35 mouse cellular contexts compared by ENCODE assay signal in genomic region chr10:102623895-102624294, GRCm38 (mm10).
"Had no signal": no experiment of that assay in that cellular context is flagged by ENCODE, and none has a peak within 500 bp of the region (broad histone marks: within the 10 kb centered on the region; RNA-seq: fewer than 3 reads in every experiment).

No protein-coding gene starts in this region.

- ATAC-seq: hindbrain, embryonic 16.5 days; hindbrain, postnatal 0 days; inflammation-experienced regulatory T-cells, adult 6 months; intestine, embryonic 15.5 days; intestine, embryonic 16.5 days; intestine, postnatal 0 days had no signal

- H3K36me3 ChIP-seq: heart, embryonic 10.5 days; heart, embryonic 12.5 days; heart, embryonic 13.5 days; heart, embryonic 15.5 days; hindbrain, embryonic 10.5 days; hindbrain, embryonic 12.5 days; hindbrain, embryonic 13.5 days; hindbrain, embryonic 15.5 days; intestine, embryonic 15.5 days; kidney, embryonic 15.5 days had no signal

- H3K4me2 ChIP-seq: heart, embryonic 11.5 days; heart, embryonic 12.5 days; heart, embryonic 13.5 days; heart, embryonic 15.5 days; hindbrain, embryonic 12.5 days; hindbrain, embryonic 13.5 days; hindbrain, embryonic 14.5 days; hindbrain, embryonic 15.5 days; intestine, embryonic 15.5 days; kidney, embryonic 15.5 days had no signal

- DNase-seq: heart, adult 2 months; heart, postnatal 10 days; heart, postnatal 14 days; heart, postnatal 36 days; heart, postnatal 4 days; kidney, adult 11 months; kidney, adult 18-20 months; kidney, adult 2 months; kidney, adult 8-10 months; kidney, adult 9 months; kidney, postnatal 10 days; kidney, postnatal 14 days; kidney, postnatal 25 days; kidney, postnatal 36 days; kidney, postnatal 4 days; layer of hippocampus, adult 9-11 months; layer of hippocampus, postnatal 36 days had no signal

- H3K27ac ChIP-seq: heart, adult 2 months; heart, embryonic 10.5 days; heart, embryonic 13.5 days; heart, embryonic 15.5 days; hindbrain, embryonic 10.5 days; hindbrain, embryonic 12.5 days; hindbrain, embryonic 13.5 days; hindbrain, embryonic 14.5 days; hindbrain, embryonic 15.5 days; hindbrain, postnatal 0 days; intestine, embryonic 15.5 days; kidney, embryonic 15.5 days; kidney, postnatal 0 days had no signal

- H3K4me3 ChIP-seq: heart, adult 2 months; heart, embryonic 10.5 days; heart, embryonic 12.5 days; heart, embryonic 13.5 days; heart, embryonic 15.5 days; hindbrain, embryonic 10.5 days; hindbrain, embryonic 12.5 days; hindbrain, embryonic 13.5 days; hindbrain, embryonic 15.5 days; intestine, embryonic 15.5 days; kidney, embryonic 15.5 days had no signal

- H3K27me3 ChIP-seq: heart, embryonic 12.5 days; heart, embryonic 13.5 days; heart, embryonic 15.5 days; hindbrain, embryonic 12.5 days; hindbrain, embryonic 13.5 days; hindbrain, embryonic 15.5 days; intestine, embryonic 15.5 days; kidney, embryonic 15.5 days had no signal

- H3K9ac ChIP-seq: heart, embryonic 12.5 days; heart, embryonic 13.5 days; heart, embryonic 15.5 days; hindbrain, embryonic 12.5 days; hindbrain, embryonic 13.5 days; hindbrain, embryonic 14.5 days; hindbrain, embryonic 15.5 days; intestine, embryonic 15.5 days; kidney, embryonic 15.5 days had no signal

- H3K9me3 ChIP-seq: heart, embryonic 10.5 days; heart, embryonic 12.5 days; heart, embryonic 13.5 days; heart, embryonic 15.5 days; hindbrain, embryonic 10.5 days; hindbrain, embryonic 12.5 days; hindbrain, embryonic 13.5 days; hindbrain, embryonic 15.5 days; intestine, embryonic 15.5 days; kidney, embryonic 15.5 days had no signal

- H3K4me1 ChIP-seq: heart, embryonic 10.5 days; heart, embryonic 12.5 days; heart, embryonic 13.5 days; heart, embryonic 15.5 days; hindbrain, embryonic 10.5 days; hindbrain, embryonic 12.5 days; hindbrain, embryonic 13.5 days; hindbrain, embryonic 15.5 days; intestine, embryonic 15.5 days; kidney, embryonic 15.5 days had no signal
